Comparison of ENCODE assay signal across 21 mouse cellular contexts in genomic region chr1:96874636-96875035, GRCm38 (mm10). TPM values are rescaled to one million over a fixed set of nuclear protein-coding genes. Genes with fewer than 3 reads are reported as not detected.
A peak's percentile ranks its signal among the peaks of the same experiment; 100 is the strongest.
DNase-seq lines count a peak whose midpoint lies in the region; TF ChIP-seq lines count a peak whose summit lies in the region.
"Had no signal": no experiment of that assay in that cellular context is flagged by ENCODE, and none has a peak within 500 bp of the region (broad histone marks: within the 10 kb centered on the region; RNA-seq: fewer than 3 reads in every experiment).

No protein-coding gene starts in this region.

- peaks cover 12% of the 10 kb centered on the region for H3K36me3 ChIP-seq in E14TG2a.4 (ENCODE audit: insufficient read depth, low read length)
- H3K36me3 ChIP-seq in ES-E14 (ENCODE audit: control insufficient read depth, insufficient read depth, low read length, poor library complexity, severe bottlenecking), result no peaks in the 10 kb centered on the region
- H3K36me3 ChIP-seq: embryonic facial prominence, embryonic 10.5 days; embryonic facial prominence, embryonic 12.5 days; forebrain, embryonic 15.5 days had no signal

- H3K9me3 ChIP-seq in E14TG2a.4 (ENCODE audit: low read length), result no peaks in the 10 kb centered on the region
- H3K9me3 ChIP-seq in ES-E14 (ENCODE audit: control insufficient read depth, insufficient read depth, low read depth, low read length), result no peaks in the 10 kb centered on the region
- H3K9me3 ChIP-seq: embryonic facial prominence, embryonic 10.5 days; embryonic facial prominence, embryonic 12.5 days; forebrain, embryonic 13.5 days; forebrain, embryonic 15.5 days had no signal

- peak overlapping the region; percentile 79; the same call in 1 of the 2 replicates for H3K27ac ChIP-seq in ES-E14 (ENCODE audit: insufficient read depth, low read depth, low read length, poor library complexity, severe bottlenecking)
- H3K27ac ChIP-seq: embryonic facial prominence, embryonic 10.5 days; embryonic facial prominence, embryonic 12.5 days; forebrain, embryonic 13.5 days; forebrain, embryonic 15.5 days had no signal

- H3K4me1 ChIP-seq in E14TG2a.4 (replicated peaks; ENCODE audit: low read depth, low read length), result peaks cover 76% of the 10 kb centered on the region
- peaks cover 2 to 25% of the 10 kb centered on the region in 2 experiments for H3K4me1 ChIP-seq in ES-E14 (ENCODE audit: control insufficient read depth in 2 of 2, insufficient read depth in 2 of 2, low read length in 2 of 2, poor library complexity in 1 of 2)

- H3K4me3 ChIP-seq in E14TG2a.4 (replicated peaks; ENCODE audit: low read length) (peak overlapping the region; percentile 33), ES-E14 (ENCODE audit: insufficient read depth in 1 of 2, low read depth in 1 of 2, low read length in 2 of 2, poor library complexity in 1 of 2, severe bottlenecking in 1 of 2) (peak overlapping the region in 1 of 2 experiments; percentile 10; a peak in 1 of 4 replicates)
- H3K4me3 ChIP-seq: embryonic facial prominence, embryonic 10.5 days; embryonic facial prominence, embryonic 12.5 days; forebrain, embryonic 13.5 days; forebrain, embryonic 15.5 days had no signal

- peak; percentile 59 for DNase-seq in ES-E14 (ENCODE audit: low read depth, low spot score)
- peak; percentile 90 for DNase-seq in ZHBTc4 (ENCODE audit: low read depth, low spot score)
- DNase-seq in spleen, adult 12 weeks (ENCODE audit: low spot score), result no peak
- no peak for DNase-seq in thymus, postnatal 4 days
- DNase-seq: adrenal gland, adult 2 months; adrenal gland, postnatal 14 days; adrenal gland, postnatal 36 days; B cell, adult 2 months; cerebellum, adult 11-12 months; cerebellum, adult 2 months; cerebellum, adult 9-10 months; cerebellum, postnatal 10 days; cerebellum, postnatal 25 days; forebrain, postnatal 0 days had no signal

- no peaks in the 10 kb centered on the region for H3K27me3 ChIP-seq in E14TG2a.4 (ENCODE audit: insufficient read depth, low read length)
- H3K27me3 ChIP-seq: CH12.LX; forebrain, embryonic 15.5 days had no signal

- TF ChIP-seq CTCF in E14TG2a.4 (conservative IDR thresholded peaks at IDR 0.05; ENCODE audit: low read length), result no peak

- H3K9ac ChIP-seq in ES-E14 (ENCODE audit: insufficient read depth, low read depth, low read length, poor library complexity, severe bottlenecking), result no peak overlapping the region
- H3K9ac ChIP-seq: embryonic facial prominence, embryonic 12.5 days; forebrain, embryonic 13.5 days; forebrain, embryonic 15.5 days; forebrain, postnatal 0 days had no signal

- in situ Hi-C loops in ES-E14 (cut with MboI; ENCODE audit: low sequenced_read_pairs in 2 of 2, unreplicated experiment in 2 of 2), result no loop called here

TF ChIP-seq in ES-E14, 5 proteins besides CTCF, POLR2A, EP300 and RAD21:
- TF ChIP-seq MAFK (IDR thresholded peaks at IDR 0.05; ENCODE audit: insufficient read depth, low read depth, low read length) (peak; percentile 71; the same call in 1 of the 2 replicates), HCFC1 (IDR thresholded peaks at IDR 0.05; ENCODE audit: borderline replicate concordance, insufficient read depth, low read length) (no peak), ZNF384 (IDR thresholded peaks at IDR 0.05; ENCODE audit: low read depth, low read length) (no peak), CHD2 (IDR thresholded peaks at IDR 0.05; ENCODE audit: low read depth, low read length) (no peak)

RNA-seq across cellular contexts. Expression of gene Slco4c1, which starts 2.7 kb away (rescaled TPM):
- 5.2 and 6.2 TPM in 2 replicates for total RNA-seq in ES-E14 (2012; rRNA removed)
- total RNA-seq: adrenal gland, adult 2 months; adrenal gland, postnatal 14 days; adrenal gland, postnatal 36 days; CH12.LX; MEL had no signal

Comparison
In these comparisons a context has a peak if more than half of its experiments do, and no peak if none do; other contexts are left out.
1. DNase-seq: peak in ES-E14 (single experiment) and ZHBTc4 (single experiment); none in spleen, adult 12 weeks (single experiment) and thymus, postnatal 4 days (single experiment).